Mouse (Mus musculus) limb, embryonic 12.5 days (tissue): ENCODE data around the gene Cmtr1. TPM values are rescaled to one million over a fixed set of nuclear protein-coding genes. Genes with fewer than 3 reads are reported as not detected.

Experiments
- ATAC-seq: fragments of 200-750 bp; cut with Nextera tagmentation; 2 replicates; pipeline ENCODE4 v1.8.0; 2017; ENCODE audit warnings: low read depth, moderate TSS enrichment; ENCODE audit not compliant: insufficient number of reproducible peaks, insufficient read depth, low FRiP score, low TSS enrichment
- H3K27ac ChIP-seq: fragments of 300-500 bp; sonication (generic); 2 replicates; pipeline ENCODE4 v1.5.1; 2016; ENCODE audit warnings: mild to moderate bottlenecking, moderate library complexity
- H3K27me3 ChIP-seq: fragments of 300-500 bp; sonication (generic); 2 replicates; pipeline ENCODE4 v1.6.1; 2016; ENCODE audit warnings: mild to moderate bottlenecking, moderate library complexity
- H3K36me3 ChIP-seq: fragments of 300-500 bp; sonication (generic); 2 replicates; pipeline ENCODE4 v1.6.1; 2016; ENCODE audit warnings: mild to moderate bottlenecking, moderate library complexity
- H3K4me1 ChIP-seq: fragments of 300-500 bp; sonication (generic); replicated peaks from 2 replicates; pipeline ENCODE4 v1.6.1; 2016
- H3K4me2 ChIP-seq: fragments of 300-500 bp; sonication (generic); 2 replicates; pipeline ENCODE4 v1.6.1; 2016; ENCODE audit warnings: mild to moderate bottlenecking, moderate library complexity
- H3K4me3 ChIP-seq: fragments of 300-500 bp; sonication (generic); replicated peaks from 2 replicates; pipeline ENCODE4 v1.5.1; 2016; ENCODE audit warnings: mild to moderate bottlenecking
- H3K9ac ChIP-seq: fragments of 300-500 bp; sonication (generic); replicated peaks from 2 replicates; pipeline ENCODE4 v1.6.1; 2016; ENCODE audit warnings: mild to moderate bottlenecking, moderate library complexity
- H3K9me3 ChIP-seq: fragments of 300-500 bp; sonication (generic); 2 replicates; pipeline ENCODE4 v1.6.1; 2016; ENCODE audit warnings: mild to moderate bottlenecking, moderate library complexity
- WGBS: fragments of 180-500 bp; shearing (Covaris S2); methylation state at CpG from one replicate; pipeline ENCODE4 v1.1.7; 2016; 5-methylcytosine and 5-hydroxymethylcytosine counted together
- polyA plus RNA-seq: library from polyadenylated mRNA; unstranded; fragments of >200 nt; fragmentation: Nextera tagmentation; extraction: Ambion mirVana; gene quantifications from 2 replicates; pipeline ENCODE4 v1.2.1, GENCODE M21; 2016

Cmtr1 gene
- polyA plus RNA-seq, 1 experiment from 2014 or later, result 147 TPM

DNA sequence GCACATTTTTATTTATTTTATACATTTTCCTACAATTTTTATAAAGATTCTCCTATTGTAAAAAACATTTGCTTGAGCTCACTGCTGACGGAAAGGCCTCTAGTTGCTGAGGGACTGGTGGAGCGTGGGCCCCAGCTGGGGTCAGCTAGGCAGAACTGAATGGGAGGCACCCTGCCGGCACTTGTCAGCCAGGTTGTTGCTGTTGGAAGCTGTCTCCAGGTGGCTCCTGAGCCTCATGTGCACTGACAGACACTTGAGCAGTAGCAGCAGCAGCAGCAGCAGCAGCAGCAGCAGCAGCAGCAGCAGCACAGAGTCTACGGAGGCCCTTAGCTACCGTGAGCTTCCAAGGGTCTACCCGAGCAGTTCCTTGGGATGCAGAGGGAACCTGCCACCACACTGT lies 27.0 kb downstream of the Cmtr1 start:
- Histone ChIP-seq H3K36me3 (peaks cover 93% of the 10 kb centered on the region), H3K9me3 (no peaks in the 10 kb centered on the region), H3K27me3 (no peaks in the 10 kb centered on the region), H3K4me3 (no peak overlapping the region), H3K4me2 (no peak overlapping the region), H3K9ac (no peak overlapping the region), H3K4me1 (no peaks in the 10 kb centered on the region), H3K27ac (no peak overlapping the region)
- ATAC-seq, result no peak
- 94% methylated on average over 6 of the region's 6 CpGs for WGBS

DNA sequence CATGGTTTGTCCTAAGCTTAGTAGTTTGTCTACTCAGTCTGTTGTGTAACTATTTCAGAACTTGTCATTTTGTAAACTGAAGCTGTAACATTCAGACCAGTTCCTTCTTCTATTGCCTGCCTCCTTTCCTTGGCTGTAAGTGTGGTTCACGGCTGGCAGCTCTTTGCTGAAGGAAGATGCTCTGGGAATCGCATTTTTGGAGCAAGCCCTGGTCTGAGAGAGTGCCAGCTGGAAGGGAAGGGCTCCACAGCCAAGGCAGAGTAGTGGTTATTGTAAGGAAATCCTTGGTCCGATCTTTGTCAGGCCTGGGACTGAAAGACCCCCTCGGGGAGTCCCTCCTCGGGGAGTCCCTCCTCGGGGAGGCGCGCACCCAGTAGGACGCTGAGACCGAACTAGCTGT lies 28.2 kb downstream of the Cmtr1 start:
- Histone ChIP-seq H3K4me2 (no peak overlapping the region), H3K4me1 (no peaks in the 10 kb centered on the region), H3K27me3 (no peaks in the 10 kb centered on the region), H3K9me3 (no peaks in the 10 kb centered on the region), H3K9ac (no peak overlapping the region), H3K36me3 (peaks cover 87% of the 10 kb centered on the region), H3K4me3 (no peak overlapping the region), H3K27ac (no peak overlapping the region)
- no peak for ATAC-seq
- 95% methylated on average over 10 of the region's 10 CpGs for WGBS

DNA sequence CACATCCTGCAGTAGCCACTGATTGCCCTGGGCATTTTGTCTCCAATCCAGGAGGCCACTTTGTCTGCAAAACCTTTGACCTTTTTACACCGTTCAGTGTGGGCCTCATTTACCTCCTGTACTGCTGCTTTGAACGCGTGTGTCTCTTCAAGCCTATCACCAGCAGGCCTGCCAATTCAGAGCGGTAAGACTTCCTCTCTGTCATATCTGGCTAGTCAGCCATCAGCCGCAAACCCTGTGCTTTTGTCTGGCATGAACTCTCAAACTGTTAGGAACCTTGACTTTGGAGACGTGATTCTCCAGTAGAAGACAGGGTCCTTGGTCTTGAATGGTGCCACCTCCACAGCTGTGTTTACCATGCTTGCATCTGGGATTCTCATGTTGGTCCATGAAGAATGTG lies 29.9 kb downstream of the Cmtr1 start:
- no peak for ATAC-seq

DNA sequence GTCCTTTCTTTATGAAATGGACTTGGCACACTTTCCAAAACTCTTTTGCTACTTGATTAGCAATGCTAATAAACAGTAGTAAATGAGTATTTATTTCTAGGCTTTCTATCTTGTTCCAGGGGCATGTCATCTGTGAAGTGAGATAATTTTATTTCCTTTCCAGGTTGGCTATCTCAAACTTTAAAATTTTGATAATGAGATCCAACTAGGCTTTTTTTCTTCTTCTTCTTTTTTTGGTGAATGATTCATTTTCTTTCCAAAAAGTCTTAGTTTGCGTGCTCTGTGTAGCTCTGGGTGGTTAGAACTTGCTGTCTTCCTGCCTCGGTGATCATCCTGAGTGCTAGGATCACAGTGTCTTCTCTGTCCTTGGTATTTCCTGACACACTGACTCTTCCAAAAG lies 32.4 kb downstream of the Cmtr1 start:
- ATAC-seq, result no peak
- H3K9me3 ChIP-seq, result no peaks in the 10 kb centered on the region
- no peaks in the 10 kb centered on the region for H3K27me3 ChIP-seq
- H3K27ac ChIP-seq, result no peak overlapping the region
- no peak overlapping the region for H3K4me2 ChIP-seq
- WGBS, result 98% methylated on average over 2 of the region's 2 CpGs
- no peak overlapping the region for H3K9ac ChIP-seq
- no peak overlapping the region for H3K4me3 ChIP-seq
- peaks cover 86% of the 10 kb centered on the region for H3K36me3 ChIP-seq
- no peaks in the 10 kb centered on the region for H3K4me1 ChIP-seq

More for the DNA sequence above, 29.9 kb downstream of the Cmtr1 start:
- Histone ChIP-seq H3K27ac (no peak overlapping the region), H3K27me3 (no peaks in the 10 kb centered on the region), H3K4me2 (no peak overlapping the region), H3K36me3 (peaks cover 87% of the 10 kb centered on the region), H3K9me3 (no peaks in the 10 kb centered on the region), H3K4me3 (no peak overlapping the region), H3K9ac (no peak overlapping the region), H3K4me1 (no peaks in the 10 kb centered on the region)
- WGBS, result 74% methylated on average over 6 of the region's 6 CpGs

DNA sequence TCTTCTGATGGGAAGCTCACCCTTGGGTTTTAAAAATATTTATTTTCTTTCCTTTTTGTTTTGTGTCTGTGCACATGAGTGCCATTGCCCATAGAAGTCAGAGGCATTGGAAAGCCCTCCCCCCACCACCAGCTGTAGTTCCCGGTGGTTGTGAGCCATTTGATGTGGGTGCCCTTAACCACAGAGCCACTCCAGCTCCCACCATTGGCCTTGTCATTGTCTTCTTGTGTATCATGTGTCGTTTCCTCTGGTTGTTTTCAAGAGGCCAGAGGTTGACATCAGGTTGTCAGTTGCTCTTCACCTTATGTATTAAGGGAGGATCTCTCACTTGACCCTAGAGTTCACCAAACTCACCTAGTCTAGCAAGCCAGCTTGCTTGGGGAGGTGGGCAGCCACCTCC lies 33.2 kb downstream of the Cmtr1 start:
- no peak overlapping the region for H3K27ac ChIP-seq
- peaks cover 86% of the 10 kb centered on the region for H3K36me3 ChIP-seq
- no peaks in the 10 kb centered on the region for H3K4me1 ChIP-seq
- H3K27me3 ChIP-seq, result no peaks in the 10 kb centered on the region
- no peak overlapping the region for H3K4me2 ChIP-seq
- ATAC-seq, result no peak
- H3K9ac ChIP-seq, result no peak overlapping the region
- 75% methylated on average over 2 of the region's 2 CpGs for WGBS
- H3K4me3 ChIP-seq, result no peak overlapping the region
- no peaks in the 10 kb centered on the region for H3K9me3 ChIP-seq

DNA sequence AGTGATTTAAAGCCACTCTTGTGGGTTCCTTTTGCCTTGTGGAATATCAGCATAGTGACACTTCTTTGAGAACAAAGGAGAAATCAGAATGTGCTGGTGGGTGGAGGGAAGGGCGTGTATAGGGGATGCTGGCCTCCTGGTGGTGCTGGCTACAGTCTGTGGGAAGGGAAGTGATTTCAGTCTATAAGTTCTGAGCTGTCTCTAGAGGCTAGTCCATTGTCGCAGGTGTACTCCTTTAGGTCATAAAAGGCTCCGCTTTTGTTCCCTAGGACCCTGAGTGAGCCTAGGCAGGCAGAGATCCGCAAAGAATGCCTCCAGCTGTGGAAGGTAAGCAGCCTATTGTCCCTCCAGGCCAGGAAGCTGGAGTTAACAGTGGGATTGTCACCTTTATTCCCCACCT lies 34.1 kb downstream of the Cmtr1 start:
- Histone ChIP-seq H3K9me3 (no peaks in the 10 kb centered on the region), H3K4me1 (no peaks in the 10 kb centered on the region), H3K27ac (no peak overlapping the region), H3K36me3 (peaks cover 90% of the 10 kb centered on the region), H3K4me2 (no peak overlapping the region), H3K27me3 (no peaks in the 10 kb centered on the region), H3K9ac (no peak overlapping the region), H3K4me3 (no peak overlapping the region)
- ATAC-seq, result no peak
- WGBS, result 81% methylated on average over 4 of the region's 4 CpGs

DNA sequence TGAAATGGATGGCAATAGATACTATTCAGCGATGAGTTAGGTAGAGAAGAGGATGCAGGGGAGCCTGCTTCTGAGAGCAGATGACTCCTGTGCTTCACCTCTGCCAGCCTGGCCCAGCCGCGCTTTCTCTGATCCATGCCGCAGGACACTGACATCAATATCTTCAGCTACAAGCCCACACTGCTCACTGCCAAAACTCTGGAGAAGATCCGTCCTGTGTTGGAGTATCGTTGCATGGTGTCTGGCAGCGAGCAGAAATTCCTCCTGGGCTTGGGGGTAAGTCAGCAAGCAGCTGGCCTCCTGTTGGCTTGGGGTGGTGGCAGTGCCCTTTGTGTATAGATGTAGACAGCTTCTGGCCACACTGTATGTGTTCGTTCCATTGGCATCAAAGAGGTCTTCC lies 36.5 kb downstream of the Cmtr1 start:
- no peak overlapping the region for H3K9ac ChIP-seq
- H3K9me3 ChIP-seq, result no peaks in the 10 kb centered on the region
- H3K4me2 ChIP-seq, result no peak overlapping the region
- H3K36me3 ChIP-seq, result peaks cover 90% of the 10 kb centered on the region
- no peaks in the 10 kb centered on the region for H3K4me1 ChIP-seq
- H3K27me3 ChIP-seq, result no peaks in the 10 kb centered on the region
- no peak for ATAC-seq
- WGBS, result 93% methylated on average over 8 of the region's 8 CpGs
- no peak overlapping the region for H3K4me3 ChIP-seq
- H3K27ac ChIP-seq, result no peak overlapping the region

DNA sequence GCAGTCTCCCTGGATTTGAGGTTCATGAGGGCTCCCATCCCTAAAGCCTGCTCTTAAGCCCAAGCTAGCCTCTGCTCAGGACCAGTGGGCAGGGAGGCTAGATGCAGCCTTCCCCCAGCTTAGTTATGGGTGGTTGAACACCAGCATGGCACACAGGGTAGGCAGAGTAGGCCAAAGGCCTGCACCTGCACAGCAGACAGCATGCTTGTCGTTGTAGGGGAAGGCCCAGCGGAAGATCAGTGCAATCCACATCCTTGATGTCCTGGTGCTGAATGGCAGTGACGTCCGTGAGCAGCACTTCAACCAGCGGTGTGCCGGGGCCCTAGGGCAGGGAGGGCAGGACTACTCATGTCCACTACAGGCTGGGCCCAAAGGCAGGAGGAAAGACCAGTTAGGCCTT lies 38.0 kb downstream of the Cmtr1 start:
- Histone ChIP-seq H3K27ac (no peak overlapping the region), H3K9me3 (no peaks in the 10 kb centered on the region), H3K27me3 (no peaks in the 10 kb centered on the region), H3K36me3 (peaks cover 98% of the 10 kb centered on the region), H3K4me1 (no peaks in the 10 kb centered on the region), H3K9ac (no peak overlapping the region), H3K4me3 (no peak overlapping the region), H3K4me2 (no peak overlapping the region)
- 88% methylated on average over 6 of the region's 6 CpGs for WGBS
- ATAC-seq, result no peak

DNA sequence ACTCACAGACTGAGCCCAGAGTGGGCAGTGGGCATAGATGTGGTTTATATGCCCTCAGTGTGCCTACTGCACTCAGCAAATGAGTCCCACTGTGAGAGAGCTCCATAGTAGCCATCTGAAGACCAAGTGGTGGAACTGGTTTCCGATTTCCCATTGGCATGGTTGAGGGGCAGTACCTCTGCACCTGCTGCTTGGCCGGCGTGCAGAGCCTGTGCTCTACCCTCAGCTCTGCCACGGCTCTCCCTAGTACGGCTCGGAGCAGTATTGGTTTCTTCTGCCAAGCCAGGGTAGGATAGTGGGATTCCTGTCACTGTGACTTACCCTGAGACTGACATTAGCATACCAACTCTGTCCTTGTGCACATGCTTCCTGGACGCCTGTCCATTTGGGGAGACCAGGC lies 40.2 kb downstream of the Cmtr1 start:
- Histone ChIP-seq H3K27me3 (no peaks in the 10 kb centered on the region), H3K9me3 (no peaks in the 10 kb centered on the region), H3K4me3 (no peak overlapping the region), H3K4me1 (no peaks in the 10 kb centered on the region), H3K9ac (no peak overlapping the region), H3K27ac (no peak overlapping the region), H3K36me3 (peaks cover 89% of the 10 kb centered on the region), H3K4me2 (no peak overlapping the region)
- 89% methylated on average over 7 of the region's 7 CpGs for WGBS
- ATAC-seq, result no peak

DNA sequence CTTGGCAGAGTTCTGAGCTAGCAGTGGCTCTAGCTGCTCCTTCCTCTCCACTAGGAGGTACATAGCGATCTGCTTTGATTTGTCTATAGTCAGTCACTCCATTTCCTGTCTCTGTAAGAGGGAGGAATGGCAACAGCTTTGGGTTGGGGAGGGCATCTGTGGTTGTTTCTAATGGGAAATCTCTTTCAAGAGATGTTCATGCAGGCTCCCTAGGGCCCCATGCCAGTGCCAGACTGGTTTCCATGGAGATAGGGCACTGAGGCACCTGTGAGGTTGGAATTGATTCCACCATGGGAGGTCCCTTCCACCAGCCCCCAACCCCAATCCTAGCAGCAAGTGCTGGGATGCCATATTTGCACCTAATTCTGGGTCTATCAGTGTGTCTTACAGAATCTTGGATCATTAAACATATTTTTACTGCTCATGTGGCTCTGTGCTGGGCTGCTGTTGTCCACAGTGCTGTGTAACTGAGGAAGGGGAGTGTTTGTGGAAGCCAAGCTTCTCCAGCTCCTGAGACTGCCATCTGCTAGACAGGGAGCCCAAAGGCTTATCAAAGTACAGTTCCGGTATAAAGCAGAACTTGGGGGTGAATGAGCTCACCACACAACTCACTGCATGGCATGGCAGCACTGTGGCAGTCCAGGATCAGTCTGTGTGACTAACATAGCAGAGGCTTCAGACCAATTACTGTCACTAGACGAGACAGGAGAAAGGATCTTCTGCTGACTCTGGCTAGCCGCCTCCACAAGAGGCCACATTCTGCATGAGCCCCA lies 42.7 kb downstream of the Cmtr1 start:
- no peaks in the 10 kb centered on the region for H3K27me3 ChIP-seq
- no peak for ATAC-seq
- H3K4me1 ChIP-seq, result peaks cover 20% of the 10 kb centered on the region
- no peak overlapping the region for H3K27ac ChIP-seq
- H3K9me3 ChIP-seq, result no peaks in the 10 kb centered on the region
- H3K36me3 ChIP-seq, result peaks cover 65% of the 10 kb centered on the region
- 86% methylated on average over 4 of the region's 4 CpGs for WGBS
- H3K4me3 ChIP-seq, result no peak overlapping the region
- H3K4me2 ChIP-seq, result no peak overlapping the region
- no peak overlapping the region for H3K9ac ChIP-seq

DNA sequence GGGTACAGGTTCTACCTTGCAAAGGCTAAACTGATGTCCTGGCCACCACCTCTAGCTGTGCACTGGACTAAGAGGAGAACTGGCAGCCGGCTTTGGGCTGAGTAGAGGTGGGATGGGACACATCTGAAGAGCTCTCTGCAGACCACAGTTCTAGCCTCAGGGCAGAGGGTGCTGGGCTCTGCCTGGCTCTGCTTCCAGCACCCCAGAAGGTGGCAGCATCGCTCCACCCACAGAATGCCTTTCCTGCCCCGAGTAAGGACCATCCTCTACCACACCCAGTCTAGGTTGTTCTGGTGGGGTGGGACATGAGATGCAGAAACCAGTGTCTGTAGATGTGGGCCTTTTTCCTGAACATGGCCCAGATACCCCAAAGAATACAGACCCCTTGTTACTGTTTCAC lies 44.4 kb downstream of the Cmtr1 start:
- Histone ChIP-seq H3K27ac (no peak overlapping the region), H3K27me3 (no peaks in the 10 kb centered on the region), H3K9ac (no peak overlapping the region), H3K4me2 (no peak overlapping the region), H3K36me3 (peaks cover 48% of the 10 kb centered on the region), H3K4me1 (peaks cover 37% of the 10 kb centered on the region), H3K4me3 (no peak overlapping the region), H3K9me3 (no peaks in the 10 kb centered on the region)
- no peak for ATAC-seq
- WGBS, result 42% methylated on average over 3 of the region's 3 CpGs

DNA sequence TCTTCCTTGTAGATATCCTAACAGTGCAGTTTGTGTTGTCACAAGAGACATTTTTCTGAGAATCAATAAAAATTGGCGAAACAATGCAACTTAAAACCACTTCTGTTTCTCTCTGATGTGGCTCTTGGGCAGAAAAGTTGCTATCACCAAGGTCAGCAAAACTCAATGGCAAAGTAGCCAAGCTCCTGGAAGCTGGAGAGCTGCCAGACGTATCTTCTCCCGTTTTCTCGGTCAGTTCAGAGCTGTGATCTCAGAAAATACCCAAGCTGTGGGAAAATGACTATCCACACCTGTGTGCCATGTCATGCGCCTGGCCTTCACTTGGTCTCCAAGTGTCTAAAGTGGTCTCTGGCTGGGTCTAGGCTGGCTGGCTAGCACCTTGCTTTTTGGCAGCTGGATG lies 45.5 kb downstream of the Cmtr1 start:
- Histone ChIP-seq H3K4me1 (peaks cover 48% of the 10 kb centered on the region), H3K9me3 (no peaks in the 10 kb centered on the region), H3K36me3 (peaks cover 37% of the 10 kb centered on the region), H3K9ac (no peak overlapping the region), H3K4me2 (no peak overlapping the region), H3K27ac (no peak overlapping the region), H3K27me3 (no peaks in the 10 kb centered on the region), H3K4me3 (no peak overlapping the region)
- no peak for ATAC-seq
- WGBS, result 87% methylated on average over 5 of the region's 5 CpGs
